Mouse (Mus musculus): ENCODE data around the gene Gas7. TPM values are rescaled to one million over a fixed set of nuclear protein-coding genes. Genes with fewer than 3 reads are reported as not detected.

The Gas7 gene
- polyA plus RNA-seq, 1 experiment = 14.2 TPM

DNA sequence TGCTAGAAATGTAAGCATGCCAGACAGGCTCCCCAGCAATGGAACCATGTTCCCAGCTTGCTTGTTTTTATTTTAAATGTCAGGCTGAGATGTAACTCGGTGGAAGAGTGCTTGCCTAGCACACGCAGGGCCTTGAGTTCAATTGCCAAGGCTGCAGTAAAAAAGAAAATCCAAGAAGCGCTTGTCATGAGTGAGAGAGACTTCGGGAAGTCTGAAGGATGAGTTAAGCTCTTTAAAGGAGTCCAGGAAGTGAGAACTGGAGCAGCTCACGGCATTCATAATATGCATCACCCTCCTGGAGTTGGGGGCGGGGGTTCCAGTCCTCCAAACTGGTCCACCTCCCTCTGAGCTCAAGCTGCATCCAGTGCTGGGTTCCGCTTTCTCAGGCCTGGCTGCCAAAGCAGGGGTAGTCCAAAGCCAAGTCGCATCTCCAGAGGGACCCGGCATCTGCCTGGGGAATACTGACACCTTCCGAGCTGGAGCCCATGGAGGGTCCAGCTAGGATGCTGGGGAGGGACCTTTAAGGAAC lies 34.5 kb downstream of the Gas7 start:
- no peak for DNase-seq (ENCODE audit: low read depth)

DNA sequence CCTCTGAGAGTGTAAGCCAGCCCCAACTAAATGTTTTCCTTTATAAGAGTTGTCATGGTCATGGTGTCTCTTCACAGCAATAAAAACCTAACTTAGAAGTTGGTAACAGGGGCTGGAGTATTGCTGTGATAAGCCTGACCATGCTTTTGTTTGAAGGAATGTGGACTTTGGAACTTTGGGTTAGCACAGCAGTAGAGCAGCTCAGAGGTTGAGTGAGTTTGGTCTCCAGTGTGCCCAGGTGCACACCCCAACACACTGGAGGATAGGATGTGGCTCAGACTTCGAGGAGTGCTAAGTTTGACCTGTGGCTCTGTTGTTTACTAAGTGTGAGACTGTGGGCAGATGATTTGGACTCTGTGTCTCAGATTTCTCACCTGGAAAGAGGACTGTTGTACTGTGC lies 41.6 kb downstream of the Gas7 start:
- DNase-seq (ENCODE audit: low read depth) = no peak

DNA sequence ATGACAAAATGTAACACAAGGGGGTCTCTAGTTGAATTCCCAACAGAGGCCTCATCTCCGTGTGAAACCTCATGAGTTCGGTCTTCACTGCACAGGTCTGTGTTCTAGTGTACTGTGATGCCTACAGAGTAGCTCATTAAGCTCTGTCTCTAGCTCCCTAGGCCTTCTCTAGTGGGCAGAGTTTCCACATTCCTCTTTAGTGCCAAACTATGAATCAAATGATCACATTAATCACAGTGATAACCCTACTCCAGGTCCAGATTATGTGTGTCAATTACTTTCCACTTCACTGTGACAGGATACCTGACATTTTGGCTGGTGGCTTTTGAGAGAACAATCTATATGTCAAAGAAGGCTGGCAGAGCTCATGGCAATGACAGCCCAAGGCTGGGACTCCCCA lies 44.9 kb downstream of the Gas7 start:
- DNase-seq (ENCODE audit: low read depth) = no peak

DNA sequence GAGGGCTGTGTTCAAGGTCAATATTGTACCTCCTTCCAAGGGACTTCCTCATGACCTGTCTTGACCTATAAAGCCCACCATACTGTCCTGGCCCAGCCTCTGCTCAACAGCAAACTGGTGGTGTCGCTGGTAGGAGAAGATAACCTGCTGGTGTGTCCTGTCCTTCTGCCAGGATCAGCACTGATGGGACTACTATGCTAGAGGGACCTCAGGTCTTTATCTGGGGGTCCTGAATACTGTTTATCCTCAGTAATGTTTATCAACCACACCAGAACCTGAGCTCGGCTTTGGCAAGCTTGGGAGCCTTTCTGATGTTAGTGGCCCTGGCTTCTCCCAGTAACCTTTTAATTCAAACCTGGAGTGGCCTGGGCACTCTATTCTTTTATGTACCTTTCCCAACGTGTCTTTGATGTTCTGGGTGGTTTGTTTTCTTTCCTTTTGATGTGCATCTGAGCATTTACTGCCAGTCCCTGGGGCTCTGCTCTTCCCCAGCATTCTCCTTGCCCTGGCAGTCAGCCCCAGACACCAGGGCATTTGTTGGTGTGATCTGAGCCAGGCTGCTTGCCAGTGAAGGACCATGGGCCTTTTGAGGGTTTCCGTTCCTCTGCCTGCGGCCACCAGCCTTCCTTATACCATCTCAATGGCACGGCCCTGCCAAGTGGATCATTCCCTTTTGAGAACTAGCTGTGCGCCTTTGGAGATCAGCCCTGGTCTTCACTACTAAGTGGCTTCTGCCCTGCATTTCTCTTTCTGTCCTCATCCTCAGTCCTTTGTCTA lies 46.4 kb downstream of the Gas7 start:
- no peak for DNase-seq (ENCODE audit: low read depth)

DNA sequence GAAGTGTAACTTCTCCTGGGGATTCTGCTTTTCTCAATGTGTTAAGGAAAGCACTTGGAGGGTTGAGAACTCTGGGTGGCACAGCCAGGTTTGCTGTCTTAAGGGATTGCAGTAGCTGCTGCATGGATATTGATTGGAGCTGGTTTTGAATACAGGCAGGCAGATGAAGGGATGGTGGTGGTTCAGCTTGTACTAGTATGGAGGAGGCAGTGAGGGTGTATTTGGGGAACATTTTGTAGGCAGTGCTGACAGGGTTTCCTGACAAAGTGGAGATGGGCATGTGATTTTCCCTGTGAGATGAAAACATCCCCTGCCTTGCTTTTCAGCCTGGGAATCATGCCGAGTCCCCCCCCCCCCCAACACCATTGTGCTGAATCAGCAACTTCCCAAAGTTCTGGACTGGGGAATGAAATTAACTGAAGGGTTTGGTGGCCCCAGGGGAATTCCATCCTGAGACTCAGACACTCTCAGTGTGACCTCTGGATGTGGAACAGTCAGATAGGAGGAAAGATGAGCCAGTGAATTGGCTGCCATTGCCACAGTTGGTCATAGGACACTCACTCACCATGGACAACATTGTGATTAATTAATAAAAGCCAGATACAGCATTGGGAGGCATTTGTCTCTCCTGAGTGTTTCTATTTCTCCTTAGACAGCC lies 54.1 kb downstream of the Gas7 start:
- no peak for DNase-seq (ENCODE audit: low read depth)

DNA sequence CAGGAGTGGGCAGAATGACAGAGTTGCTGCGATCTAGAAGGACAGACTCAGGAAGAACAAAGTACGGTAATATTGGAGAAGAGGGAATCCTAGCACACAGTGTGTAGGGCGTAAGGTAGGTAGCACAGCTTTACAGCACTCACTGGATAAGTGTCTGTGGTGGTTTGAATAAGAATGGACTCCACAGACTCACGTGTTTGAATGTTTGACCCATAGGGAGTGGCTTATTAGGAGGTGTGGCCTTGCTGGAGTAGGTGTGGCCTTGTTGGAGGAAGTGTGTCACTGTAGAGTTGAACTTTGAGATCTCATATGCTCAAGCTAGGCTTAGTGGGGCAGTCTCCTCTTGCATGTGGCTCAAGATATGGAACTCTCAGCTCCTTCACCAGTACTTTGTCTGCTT lies 55.6 kb downstream of the Gas7 start:
- no peak for DNase-seq (ENCODE audit: low read depth)

DNA sequence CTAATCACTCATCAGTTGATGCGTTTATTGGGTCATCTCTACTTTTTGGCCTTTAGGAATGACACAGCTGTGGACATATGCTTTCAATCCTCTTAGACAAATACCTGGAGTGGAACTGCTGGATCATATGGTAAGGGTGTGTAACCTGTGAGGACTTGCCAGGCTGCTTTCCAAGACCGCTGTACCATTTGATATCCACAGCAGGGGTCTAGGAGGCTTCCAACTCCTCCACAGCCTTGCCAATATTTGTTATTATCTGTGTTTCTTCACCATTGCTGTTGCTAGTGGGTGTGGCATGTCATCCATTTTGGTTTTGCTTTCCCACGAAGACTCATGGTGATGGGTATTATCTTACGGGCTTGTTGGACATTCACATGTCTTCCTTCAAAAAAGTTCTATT lies 57.8 kb downstream of the Gas7 start:
- no peak for DNase-seq (ENCODE audit: low read depth)

DNA sequence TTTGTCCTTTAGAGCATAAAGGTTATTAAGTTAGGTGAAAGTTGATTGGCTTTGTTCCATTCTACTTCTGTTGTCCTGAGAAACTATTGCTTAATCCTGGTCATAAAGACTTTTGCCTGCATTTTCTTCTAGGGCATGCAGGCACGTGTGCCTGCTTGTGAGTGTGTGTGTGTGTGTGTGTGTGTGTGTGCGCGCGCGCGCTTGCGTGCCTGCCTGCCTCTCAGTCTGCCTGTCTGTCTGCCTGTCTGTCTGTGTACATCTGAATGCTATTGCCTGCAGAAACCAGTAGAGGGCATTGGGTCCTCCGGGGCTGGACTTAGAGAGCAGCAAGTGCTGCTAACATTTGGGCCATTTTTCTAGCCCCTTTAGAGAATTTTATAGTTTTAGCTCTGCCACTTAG lies 59.2 kb downstream of the Gas7 start:
- DNase-seq (ENCODE audit: low read depth) = no peak

DNA sequence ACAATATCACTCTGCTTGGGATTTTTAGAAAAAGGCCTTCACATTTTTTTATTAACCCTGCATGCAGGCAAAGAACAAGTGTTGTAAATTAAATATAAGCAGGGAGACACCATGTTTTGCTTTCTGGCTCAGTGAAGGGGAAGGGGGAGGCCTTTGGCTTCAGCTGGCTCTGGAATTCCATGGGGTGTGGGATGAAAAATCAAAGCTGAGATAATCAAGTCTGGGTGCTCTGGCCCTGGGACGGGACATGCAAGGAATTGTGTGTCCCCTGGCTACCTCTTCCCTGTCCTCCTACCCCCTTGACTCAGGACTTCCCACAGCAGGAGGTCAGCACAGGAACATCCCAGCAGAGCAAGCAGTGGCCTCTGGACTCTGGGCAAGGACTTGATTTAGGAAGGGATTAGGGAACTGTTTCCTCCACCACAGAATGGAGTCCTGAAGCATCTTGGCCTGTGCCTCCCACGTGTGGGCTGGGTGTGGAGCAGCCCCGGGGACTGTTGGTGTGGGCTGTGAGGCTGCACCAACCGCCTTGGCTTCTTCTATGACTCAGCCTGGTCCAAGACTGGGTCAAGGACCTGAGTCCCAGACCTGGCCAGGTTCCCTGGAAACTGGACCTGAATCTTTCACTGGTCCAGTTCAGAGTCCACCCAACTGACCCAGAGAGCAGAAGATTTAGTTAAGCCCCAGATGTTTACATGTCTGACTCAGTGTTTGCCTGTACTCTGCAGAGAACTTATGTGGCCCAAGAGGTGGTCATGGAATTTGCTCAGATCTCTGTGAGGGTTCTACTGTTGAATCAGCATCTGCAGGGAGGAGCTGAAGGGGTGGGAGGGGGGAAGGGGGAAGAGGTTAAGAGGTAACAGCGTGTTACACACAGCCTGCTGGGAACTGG lies 60.0 kb downstream of the Gas7 start:
- DNase-seq (ENCODE audit: low read depth) = peak; percentile 67

DNA sequence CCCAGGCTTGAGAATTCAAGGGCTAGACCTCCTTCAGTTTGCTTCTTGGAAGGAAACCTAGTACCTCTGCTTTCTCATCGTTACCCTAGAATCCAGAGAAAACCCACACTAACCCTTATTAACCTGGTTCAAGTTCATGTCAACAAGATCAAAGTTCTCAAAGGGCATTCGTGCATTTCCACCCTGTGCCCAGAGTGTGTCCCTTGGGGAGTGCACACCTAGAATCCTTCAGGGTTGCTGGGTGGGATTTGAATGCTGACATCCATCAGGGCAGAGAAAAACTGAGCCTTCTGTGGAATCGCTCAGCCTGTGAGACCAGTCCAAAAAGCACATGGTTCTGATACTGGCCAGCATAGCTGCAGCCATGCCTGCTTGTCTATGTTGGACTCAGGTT lies 60.7 kb downstream of the Gas7 start:
- DNase-seq (ENCODE audit: low read depth) = no peak

DNA sequence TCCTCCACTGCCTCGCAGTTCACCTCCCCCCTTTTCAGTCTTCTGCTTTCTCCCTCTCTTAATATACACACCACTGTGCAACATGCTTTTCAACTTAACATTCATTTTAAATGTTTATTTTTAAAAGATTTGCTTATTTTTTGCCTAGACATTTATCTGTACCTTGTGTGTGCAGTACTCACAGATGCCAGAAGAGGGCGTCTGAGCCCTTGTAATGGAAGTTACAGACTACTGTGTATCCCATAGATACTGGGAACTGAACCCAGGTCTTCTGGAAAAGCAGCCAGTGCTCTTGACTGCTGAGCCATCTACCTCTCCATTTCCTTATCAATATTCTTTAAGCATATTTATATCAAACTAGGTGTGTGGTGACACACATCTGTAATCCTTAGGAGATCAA lies 62.5 kb downstream of the Gas7 start:
- DNase-seq (ENCODE audit: low read depth) = no peak

DNA sequence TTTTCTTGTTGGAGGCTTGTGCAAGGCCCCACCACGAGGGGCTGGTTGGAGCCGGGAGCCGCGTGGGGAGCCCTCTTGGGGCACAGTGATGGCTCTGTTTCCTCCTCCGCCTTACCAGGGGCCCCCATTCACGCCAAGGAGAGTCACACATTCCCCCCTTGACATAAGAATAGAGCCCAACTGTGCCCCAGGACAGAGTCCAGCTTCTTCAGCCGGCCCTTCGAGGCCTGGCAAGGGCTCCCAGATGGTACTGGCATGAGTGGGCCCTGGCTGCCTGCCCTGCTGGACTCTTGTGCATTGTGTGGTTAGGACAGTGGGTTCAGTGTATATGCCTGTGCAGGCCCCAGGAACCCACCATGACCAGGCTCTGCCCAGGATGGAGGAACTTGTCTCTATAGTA lies 63.7 kb downstream of the Gas7 start:
- no peak for DNase-seq (ENCODE audit: low read depth)

DNA sequence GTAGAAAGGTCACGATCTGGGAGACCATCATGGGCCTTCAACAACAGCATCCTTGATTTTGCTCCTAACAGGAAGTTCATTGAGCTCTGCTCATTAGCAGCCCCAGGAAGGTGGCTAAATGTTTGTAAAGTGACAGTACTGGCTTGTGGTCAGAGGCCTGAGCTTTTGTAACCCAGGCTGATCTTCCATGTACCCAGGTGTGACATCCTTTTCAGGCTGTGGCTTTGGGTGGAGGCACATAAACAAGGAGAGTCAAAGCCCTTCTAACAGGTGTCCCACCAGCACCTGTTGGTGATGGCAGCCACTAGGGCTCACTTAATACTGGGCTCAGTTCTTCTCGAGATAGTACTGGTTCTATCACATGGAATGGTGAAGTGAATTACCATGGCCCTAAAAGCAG lies 67.4 kb downstream of the Gas7 start:
- no peak for DNase-seq (ENCODE audit: low read depth)

DNA sequence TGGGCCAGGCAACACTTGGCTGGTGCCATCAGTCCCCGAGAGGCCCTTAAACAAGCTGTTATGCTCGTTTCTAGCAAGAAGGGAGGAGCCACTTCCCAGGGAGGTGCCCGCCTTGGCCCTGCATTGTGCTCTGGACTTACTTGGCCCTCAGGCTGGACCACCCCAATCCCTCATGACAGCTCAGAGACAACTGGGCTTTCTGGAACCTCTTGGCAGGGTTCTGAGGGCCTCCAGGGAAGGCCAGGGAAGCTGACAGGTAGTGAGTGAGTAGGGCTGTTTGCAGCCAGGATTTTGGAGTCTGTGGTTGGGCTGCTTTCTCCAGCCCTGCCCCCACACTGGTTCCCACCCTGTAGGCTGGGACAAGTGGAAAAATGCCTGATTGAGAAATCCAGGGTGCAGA lies 68.6 kb downstream of the Gas7 start:
- DNase-seq (ENCODE audit: low read depth) = no peak

DNA sequence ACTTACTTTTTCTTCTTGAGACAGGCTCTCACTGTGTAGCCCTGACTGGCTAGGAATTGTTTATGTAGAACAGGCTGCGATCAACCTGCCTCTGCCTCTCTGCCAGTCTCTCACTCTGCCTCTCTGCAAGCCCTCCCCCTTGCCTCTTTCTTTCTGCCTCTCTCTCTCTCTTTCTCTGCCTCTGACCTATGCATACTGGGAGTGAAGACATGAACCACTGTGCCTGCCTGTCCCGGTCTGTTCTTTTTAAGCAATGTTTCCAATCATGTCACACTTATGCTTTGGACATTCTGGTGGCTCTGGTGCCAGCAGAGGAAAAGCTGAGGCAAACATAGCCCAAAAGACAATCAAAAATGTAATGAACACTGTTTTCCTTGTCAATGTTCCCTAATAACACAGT lies 69.5 kb downstream of the Gas7 start:
- no peak for DNase-seq (ENCODE audit: low read depth)

DNA sequence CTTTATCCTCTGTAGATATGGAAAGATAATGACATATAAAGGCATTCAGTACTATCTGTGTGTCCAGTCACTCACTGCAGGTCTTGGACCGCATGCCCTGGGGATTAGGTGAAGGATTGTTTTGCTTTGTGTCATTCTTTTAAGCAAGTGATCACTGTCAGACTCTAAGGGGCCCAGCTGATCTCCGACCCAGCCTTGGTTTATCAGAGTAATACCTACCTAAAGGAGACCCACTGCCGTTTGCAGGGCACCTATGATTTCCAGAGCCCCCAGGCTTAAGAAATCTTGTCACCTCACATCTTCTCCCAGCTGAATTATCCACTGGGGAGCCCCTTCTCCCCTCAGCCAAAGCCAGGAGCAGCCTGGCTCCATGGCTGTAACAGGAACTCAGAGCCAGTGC lies 70.6 kb downstream of the Gas7 start:
- no peak for DNase-seq (ENCODE audit: low read depth)

DNA sequence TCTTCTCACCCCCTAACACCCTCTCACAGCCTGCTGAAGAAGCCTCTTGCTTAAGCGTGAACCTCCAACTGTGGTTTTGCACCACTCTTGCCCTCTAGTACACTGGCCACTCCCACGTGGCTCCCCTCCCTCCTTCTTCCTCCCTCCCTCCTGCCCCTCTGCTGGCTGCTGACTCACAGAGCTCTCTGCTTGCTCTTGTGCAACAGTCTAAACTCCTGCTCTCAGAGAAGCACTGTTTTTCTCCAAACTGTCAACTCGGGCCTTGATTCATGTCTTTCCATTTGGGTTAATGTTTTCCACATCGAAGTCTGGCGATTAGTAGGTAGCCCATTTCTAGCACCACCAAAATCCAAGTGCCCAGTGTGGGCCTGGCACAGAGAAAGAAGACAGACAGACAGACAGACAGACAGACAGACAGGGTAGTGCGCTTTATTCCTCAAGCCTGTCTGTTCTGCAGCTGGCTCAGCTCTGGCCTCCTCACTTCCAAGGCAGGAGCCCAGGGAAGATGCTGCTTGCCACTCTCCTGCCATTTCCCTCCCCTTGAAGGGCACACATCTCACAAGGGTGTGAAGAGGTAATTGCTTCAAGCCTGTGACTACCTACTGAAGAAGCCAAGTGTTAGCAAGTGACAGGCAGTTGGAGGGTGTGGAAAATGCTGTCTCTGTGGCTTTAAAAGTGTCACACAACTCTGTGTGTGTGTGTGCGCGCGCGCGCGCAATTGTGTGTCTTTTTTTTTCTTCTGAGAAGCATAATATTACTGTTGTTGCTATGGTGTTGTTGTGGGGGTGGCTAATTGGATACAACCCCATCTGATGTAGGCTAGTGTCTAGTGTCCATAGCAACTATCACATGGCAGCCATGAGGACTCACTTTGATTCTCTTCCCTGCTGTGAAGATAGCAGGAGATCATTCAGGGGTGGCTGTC lies 71.6 kb downstream of the Gas7 start:
- DNase-seq (ENCODE audit: low read depth) = no peak

DNA sequence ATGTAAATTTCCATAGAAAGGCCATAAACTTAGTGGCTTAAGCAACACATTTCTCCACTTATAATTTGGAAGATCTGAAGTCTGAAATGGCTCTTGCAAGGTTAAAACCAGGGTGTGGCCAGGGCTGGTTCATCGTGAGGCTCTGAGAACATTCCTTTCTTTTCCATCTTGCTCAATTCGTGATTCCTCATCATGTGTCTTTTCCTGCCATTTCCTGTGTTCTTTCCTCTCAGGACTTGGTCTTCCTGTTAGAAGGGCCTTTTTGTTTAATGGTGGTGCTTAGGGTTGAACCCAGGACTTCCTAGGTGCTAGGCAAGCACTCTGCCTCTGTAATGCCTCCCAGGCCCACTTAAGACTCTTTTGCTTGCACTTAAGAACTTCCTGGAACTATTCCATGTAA lies 76.0 kb downstream of the Gas7 start:
- no peak for DNase-seq (ENCODE audit: low read depth)

DNA sequence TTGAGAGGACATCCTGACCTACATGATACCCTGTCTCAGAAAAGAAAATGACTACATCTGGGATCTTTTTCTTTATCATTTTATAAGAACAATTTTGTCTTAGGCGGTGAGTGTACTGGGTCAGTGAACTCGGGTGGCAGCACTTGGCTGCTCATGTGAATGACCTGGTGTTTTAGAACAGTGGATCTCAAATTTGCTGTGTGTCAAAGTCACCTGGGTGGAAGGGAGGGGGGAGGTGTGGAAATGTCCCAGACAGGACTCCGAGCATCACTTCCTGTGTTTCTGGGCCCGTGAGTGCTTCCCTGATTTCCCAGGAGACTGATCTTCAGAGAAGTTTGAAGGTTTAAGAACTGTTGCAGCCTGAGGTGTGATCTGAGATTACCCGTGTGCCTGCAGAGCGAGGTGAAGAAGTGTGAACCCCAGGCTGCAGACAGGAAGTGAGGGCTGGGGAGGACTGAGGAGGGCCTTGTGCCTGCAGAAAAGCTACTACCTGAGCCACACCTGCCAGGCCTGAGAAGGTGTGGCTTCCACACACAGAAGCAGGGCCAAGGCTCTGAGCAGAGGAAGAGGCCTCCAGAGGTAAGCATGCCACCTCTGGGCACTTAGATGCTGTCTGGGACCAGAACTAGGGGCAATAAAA lies 76.8 kb downstream of the Gas7 start:
- DNase-seq (ENCODE audit: low read depth) = no peak

DNA sequence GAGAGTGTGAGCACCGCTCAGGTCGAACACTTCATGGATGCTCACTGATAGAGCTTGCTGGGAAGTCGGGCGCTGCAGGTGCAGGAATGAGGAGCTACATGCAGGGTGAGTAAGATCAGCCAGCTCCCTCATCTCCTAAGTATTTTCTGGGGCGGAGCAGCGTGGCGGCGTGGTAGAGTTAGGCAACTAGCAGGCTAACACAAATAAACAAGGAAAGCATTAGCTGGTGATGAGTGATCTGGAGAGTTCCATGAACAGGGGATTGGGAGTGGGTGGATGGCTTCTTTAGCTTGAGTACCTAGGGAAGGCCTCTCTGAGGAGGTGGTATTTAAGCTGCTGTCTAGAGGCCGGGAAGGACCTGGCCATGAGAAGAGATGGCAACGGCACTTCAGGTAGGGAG lies 77.5 kb downstream of the Gas7 start:
- DNase-seq (ENCODE audit: low read depth) = no peak

DNA sequence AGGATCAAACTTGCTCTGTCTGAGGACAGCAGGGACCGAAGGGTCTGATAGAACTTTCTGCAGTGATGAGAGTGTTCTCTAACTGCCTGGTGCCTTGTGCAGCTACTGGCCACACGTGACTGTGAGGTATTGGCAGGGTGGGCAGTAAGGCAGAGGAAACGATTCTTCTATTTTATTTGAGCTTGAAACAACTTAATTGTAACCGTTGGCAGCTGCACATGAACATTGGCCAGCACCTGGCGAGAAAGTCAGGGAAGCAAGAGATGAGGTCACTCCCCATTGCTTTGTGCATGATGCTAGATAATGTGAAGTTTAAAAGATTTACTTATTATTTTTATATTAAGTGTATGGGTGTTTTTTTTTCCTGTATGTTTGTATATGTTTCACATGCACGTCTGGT lies 77.9 kb downstream of the Gas7 start:
- no peak for DNase-seq (ENCODE audit: low read depth)
